Mouse (Mus musculus) kidney, adult 9 months (tissue): ENCODE results near the gene Nxn.

ENCODE experiments used
- DNase-seq: peaks from one replicate; pipeline ENCODE4 v3.0.0; 2022

Nxn gene

DNA sequence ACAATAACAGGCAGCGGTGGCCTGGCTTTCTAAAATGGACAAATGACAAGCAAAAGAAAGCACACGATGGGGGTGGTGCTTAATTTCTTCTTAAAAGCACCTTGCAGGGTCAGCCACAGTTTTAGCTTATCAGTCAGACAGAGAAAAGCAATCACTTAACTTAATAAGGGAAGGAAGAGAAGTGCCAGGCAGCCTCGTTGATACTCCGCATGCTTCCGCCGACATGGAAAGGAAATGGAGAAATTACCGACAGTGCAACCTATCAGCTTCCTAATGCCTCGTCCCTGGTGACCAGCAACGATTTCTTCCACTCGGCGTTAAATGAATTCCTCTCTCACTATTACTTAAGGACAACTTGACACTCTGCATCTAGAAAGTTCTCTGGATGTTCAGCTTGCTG lies 70.9 kb downstream of the Nxn start:
- DNase-seq: no peak

DNA sequence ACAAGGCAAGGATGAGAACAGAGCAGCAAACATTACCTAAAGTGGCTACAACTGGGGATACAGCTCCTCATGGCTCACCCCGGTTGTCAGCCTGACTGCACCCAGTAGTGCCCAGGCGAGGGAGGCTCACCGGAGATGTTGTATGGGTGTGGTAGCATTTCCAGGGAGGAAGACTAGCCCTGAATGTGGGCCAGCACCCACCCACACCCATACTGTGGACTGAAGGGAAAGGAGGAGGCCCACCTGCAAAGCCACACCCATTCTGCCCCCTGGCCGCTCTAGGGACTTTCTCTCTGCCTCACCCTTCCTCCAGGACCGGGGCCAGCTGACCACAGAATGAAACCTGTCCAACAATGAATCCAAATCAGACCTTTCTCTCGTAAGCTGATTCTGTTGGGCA lies 72.3 kb downstream of the Nxn start:
- no peak for DNase-seq

GRCm38 (mm10) chr11:76326051-76326450 lies 72.9 kb downstream of the Nxn start:
- no peak for DNase-seq

- no peak for DNase-seq
Measured at GRCm38 (mm10) chr11:76324801-76325200, 74.1 kb downstream of the Nxn start.

GRCm38 (mm10) chr11:76324207-76324606 lies 74.7 kb downstream of the Nxn start:
- DNase-seq: no peak

DNA sequence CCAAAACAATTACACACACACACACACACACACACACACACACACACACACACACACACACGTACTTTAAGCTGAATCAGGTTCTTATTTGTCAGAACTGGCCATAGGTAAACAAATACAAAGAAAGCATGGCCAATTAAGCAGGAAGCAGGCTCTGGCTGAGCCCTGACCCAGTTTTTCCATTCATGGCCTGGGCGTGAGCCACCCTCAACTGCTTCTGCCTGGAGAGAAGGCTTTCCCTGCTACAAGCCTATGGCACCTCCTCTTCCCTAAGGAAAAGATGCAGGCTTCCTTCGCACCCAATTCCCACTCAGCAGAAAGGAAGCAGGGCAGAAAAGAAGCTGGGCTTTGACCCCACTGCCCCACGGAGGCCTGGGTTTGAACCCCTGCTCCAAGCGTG lies 76.0 kb downstream of the Nxn start:
- DNase-seq: no peak

GRCm38 (mm10) chr11:76322081-76322480 lies 76.9 kb downstream of the Nxn start:
- no peak for DNase-seq

DNA sequence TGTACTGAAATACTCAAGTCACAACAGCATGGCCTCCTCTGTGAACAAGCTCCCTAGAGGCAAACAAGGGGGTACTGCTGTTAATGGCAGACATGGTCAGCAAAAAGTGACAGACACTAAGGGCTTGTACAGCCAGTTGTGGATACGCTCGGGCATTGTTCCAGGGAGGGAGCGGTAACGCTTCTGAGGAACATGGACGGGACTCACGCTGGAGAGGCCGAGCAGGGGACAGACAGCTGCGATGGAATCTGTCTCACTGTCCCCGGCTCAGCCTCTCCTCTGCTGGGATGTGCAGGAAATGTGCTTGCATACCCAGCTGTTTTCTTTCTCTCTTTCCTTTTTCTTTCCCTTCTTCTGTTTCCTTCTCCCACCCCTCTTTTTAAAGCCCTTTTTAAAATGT lies 78.5 kb downstream of the Nxn start:
- no peak for DNase-seq

DNA sequence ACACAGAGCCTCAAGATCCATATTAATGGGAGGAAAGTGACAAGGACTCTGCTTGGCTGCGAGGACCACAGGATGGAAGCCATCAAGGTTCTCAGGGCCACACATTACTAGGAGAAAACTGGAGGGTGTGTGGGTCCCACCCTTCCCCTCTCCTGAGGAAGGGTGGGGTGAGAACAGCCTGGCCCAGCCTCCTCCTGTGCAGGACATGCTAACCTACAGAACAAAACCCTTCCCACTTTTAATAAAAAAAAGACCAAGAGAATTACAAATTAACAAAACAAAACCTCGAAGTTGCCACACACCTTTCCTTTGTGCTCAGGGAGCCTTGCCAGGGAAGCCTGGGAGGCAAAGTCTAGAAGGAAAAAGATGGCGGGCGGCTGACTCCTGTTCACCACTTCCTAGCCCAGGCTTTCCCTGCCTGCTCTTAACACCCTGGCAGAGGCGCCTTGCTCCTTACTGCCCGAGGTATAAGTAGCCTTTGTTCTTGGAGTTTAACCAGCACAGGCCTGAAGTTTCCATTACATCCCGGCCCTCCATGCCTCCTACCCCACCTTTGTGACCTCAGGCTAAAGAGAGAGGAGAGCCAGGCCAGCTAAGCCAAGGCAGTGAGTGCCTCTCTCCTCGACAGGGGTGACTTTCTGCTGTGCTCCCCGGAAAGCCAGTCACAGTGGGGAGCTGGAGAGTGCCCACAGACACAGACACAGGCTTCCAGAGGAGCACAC lies 79.1 kb downstream of the Nxn start:
- DNase-seq: no peak

DNA sequence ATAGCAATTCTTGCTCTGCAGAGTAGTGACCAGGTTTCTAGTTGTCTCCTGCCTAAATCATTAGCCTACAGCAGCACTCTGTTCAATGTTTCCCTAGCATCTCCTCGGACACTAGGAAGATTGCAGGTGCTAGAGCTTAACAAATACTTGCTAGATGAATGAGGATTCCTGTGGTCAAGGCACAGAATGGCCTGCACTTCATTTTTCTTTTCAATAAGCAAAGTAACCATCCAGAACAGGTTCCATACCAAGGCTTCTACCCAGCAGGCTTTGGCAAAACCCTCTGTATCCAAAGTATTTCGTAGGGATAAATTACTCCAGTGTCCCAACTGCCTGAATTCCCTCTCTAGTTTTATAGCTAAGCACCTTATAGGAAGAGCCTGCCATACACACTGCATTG lies 81.0 kb downstream of the Nxn start:
- DNase-seq: no peak

- no peak for DNase-seq
Measured at GRCm38 (mm10) chr11:76315785-76316444, 83.0 kb downstream of the Nxn start.

- peak; percentile 59 for DNase-seq
Measured at GRCm38 (mm10) chr11:76314741-76315140, 84.2 kb downstream of the Nxn start.

DNA sequence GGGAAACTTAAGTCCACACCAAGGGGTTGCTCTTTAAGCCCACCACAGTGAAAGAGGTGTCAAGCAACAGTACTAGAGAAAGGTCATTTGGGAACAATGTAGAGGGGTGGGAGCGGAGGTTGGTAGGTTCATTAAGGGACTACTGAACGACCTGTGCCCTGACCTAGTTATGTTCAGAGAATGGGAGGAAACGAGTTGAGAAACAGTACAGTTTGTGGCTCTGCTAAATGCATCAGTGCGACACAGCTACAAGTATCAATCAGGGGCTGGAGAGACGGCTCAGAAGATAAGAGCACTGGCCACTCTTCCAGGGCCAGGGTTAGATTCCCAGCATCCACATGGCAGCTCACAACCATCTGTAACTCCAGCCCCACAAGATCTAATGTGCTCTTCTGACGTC lies 84.8 kb downstream of the Nxn start:
- DNase-seq: no peak

DNA sequence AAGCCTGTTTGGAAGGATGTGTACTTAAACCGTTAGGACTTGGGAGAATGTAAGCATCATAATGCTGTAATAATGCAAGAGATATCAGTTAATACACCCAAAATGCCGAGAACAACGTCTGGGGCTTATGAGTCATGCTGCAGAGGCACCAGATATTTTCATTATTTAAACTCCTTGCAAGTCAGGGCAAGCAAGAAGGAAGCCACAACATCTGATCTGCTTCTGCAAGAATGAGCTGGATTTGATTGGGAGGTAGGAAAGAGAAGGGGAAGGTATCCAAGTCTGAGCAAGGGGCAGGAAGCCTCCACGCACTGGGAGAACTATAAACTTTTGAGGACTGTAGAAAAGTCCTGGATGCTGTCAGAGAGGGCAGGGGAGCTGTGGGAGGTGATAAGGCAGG lies 86.1 kb downstream of the Nxn start:
- DNase-seq: no peak

DNA sequence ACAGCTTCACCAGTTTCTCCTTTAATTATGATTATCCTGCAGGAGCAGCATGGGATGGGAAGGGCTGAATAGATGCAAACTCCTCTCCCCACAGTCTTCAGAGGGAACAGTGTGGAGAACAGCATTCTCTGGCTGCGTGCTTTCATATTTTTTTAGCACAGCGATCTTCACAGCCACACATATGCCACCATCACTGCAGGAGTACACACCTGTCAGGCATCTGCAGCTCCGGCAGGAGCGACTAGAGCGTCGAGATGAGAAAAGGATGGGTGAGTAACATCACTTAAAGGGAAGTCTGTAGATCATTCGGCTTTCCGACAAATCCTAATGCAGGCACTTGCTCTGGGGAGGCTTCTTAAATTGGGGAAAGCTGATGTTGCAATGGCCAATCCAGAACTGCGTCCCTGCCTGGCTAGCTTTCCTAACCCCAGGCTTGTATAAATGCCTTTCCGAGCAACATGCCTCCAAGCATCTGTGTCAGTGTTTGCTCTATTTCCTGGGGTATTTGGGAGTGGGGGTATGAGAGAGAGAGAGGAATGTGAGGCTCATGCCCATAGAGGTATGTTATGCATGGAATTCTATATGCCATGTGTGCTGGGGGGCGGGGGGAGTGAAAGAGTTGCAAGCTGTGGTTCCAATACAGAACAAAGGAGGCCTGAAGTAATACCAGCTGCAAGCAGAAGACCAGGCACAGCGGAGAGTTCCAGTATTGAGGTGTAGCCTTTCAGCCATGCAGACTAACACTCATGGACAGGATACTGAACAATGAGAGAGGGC lies 87.5 kb downstream of the Nxn start:
- no peak for DNase-seq

- DNase-seq: no peak
Measured at GRCm38 (mm10) chr11:76309868-76310267, 89.1 kb downstream of the Nxn start.

GRCm38 (mm10) chr11:76309072-76309471 lies 89.9 kb downstream of the Nxn start:
- no peak for DNase-seq

DNA sequence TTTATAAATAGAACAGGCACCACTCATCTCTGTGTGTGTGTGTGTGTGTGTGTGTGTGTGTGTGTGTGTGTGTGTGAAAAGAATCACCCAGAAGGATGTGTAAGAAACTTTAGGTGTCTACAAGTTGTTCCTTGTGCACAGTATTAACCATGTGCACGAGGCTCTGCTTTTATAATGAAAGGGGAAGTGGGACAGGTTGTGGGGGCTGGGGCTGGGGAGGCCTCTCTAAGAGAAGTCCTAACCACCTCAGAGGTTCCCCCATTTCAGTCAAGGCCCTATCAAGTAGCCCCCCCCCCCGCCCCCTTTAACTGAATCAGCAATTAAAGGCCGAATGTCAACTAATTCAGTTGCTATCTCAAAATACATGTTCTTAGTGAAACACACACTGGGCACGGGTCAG lies 92.2 kb downstream of the Nxn start:
- DNase-seq: no peak

DNA sequence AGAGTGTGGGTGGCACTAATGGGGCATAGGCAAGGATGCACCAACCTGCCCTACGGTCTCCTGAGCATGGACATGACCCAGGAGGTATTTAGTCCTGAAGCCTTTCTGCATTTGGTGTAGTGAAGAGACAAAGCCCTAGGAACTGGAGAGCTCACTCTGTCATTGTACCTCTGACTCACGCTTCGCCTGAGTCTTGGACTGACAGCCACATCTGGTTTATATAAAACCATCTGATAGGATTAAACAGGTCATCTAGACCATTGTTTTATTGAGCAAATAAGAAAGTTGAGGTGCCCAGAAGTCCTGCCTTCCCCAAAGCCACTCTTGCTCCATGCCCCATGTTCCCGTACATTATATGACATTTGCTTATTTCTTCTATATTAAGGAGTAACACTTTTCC lies 93.4 kb downstream of the Nxn start:
- no peak for DNase-seq

DNA sequence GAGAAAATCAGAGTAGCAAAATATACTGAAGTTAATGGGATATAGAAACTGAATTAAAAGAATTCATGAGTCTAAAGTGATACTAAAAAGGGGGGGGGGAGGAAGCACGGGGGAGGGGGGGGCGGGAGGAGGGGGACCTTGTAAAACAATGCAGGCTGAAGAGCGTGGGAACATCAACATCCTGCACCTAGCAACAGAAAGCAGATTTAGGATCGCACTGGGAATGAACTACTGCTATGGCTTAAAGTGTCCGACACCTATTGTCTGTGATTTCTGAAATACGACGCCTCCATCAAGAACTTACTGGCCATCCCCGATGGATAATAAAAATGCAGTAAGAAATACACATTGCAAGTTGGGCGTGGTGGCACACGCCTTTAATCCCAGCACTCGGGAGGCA lies 95.6 kb downstream of the Nxn start:
- DNase-seq: no peak

- no peak for DNase-seq
Measured at GRCm38 (mm10) chr11:76300862-76301261, 98.1 kb downstream of the Nxn start.

- DNase-seq: no peak
Measured at GRCm38 (mm10) chr11:76298457-76299000, 100.4 kb downstream of the Nxn start.

- no peak for DNase-seq
Measured at GRCm38 (mm10) chr11:76297252-76297651, 101.7 kb downstream of the Nxn start.

- no peak for DNase-seq
Measured at GRCm38 (mm10) chr11:76294836-76295235, 104.1 kb downstream of the Nxn start.
